Mouse (Mus musculus) erythroblast, embryonic 14.5 days (primary cell): ENCODE measurements at regions not wholly inside any gene's neighbourhood (a gene's known extent, or its start where the extent isn't known, plus 50 kb on each side); places are given as distances from the start of the nearest gene placed in this dataset.

ENCODE experiments used
- GATA1 ChIP-seq: IDR thresholded peaks from 2 replicates; pipeline ENCODE4 v1.6.1; 2012; ENCODE audit warnings: low read length, inconsistent platforms, mixed read lengths
- TAL1 ChIP-seq: IDR thresholded peaks from 3 replicates; pipeline ENCODE4 v1.6.1; 2012; ENCODE audit warnings: low read length, inconsistent platforms, mixed read lengths

- TF ChIP-seq GATA1 (no peak), TAL1 (no peak)
These were observed 658.0 kb downstream of the Rnf144a start for GRCm38 (mm10) chr12:25757014-25757413.
